Mouse (Mus musculus): ENCODE results near the gene 1700012P22Rik. TPM values are rescaled to one million over a fixed set of nuclear protein-coding genes. Genes with fewer than 3 reads are reported as not detected.
A peak's percentile ranks its signal among the peaks of the same experiment; 100 is the strongest.

Gene 1700012P22Rik
- polyA plus RNA-seq, 2 experiments, result not detected

- H3K4me1 ChIP-seq (replicated peaks; ENCODE audit: control insufficient read depth in 2 of 2, insufficient read depth in 2 of 2, low read length in 1 of 2), result no peaks in the 10 kb centered on the region
- H3K4me2 ChIP-seq (ENCODE audit: low read depth), result peak overlapping the region; percentile 19
- no peak; the same call in 1 of the 2 replicates for ATAC-seq (ENCODE audit: insufficient read depth)
- no peak for TF ChIP-seq EP300 (IDR thresholded peaks at IDR 0.05; ENCODE audit: low read depth)
- no peak for TF ChIP-seq CTCF (IDR thresholded peaks at IDR 0.05; ENCODE audit: low read depth)
- no peak for DNase-seq (ENCODE audit: low read depth in 3 of 3, low spot score in 3 of 3)
- no peaks in the 10 kb centered on the region for H3K36me3 ChIP-seq (replicated peaks; ENCODE audit: control insufficient read depth, insufficient read depth, low read depth)
- 4% methylated on average over 17 of the region's 17 CpGs for whole genome bisulfite sequencing (ENCODE audit: insufficient replicate concordance)
- H3K9ac ChIP-seq (replicated peaks), result no peak overlapping the region
- H3K9me3 ChIP-seq (ENCODE audit: control insufficient read depth, low read length), result no peaks in the 10 kb centered on the region
- no peaks in the 10 kb centered on the region for H3K27me3 ChIP-seq (ENCODE audit: control insufficient read depth, insufficient read depth, low read length)
- H3K4me3 ChIP-seq (ENCODE audit: insufficient read depth in 1 of 2, low read depth in 2 of 2, low read length in 2 of 2), result peak overlapping the region in 1 of 2 experiments; percentile 29; a peak in 1 of 4 replicates
- H3K27ac ChIP-seq, result no peak overlapping the region
These were observed 34.0 kb downstream of the 1700012P22Rik start for GRCm38 (mm10) chr4:144404456-144405086.

- Histone ChIP-seq H3K9me3 (ENCODE audit: control insufficient read depth, low read length) (no peaks in the 10 kb centered on the region), H3K4me3 (ENCODE audit: insufficient read depth in 1 of 2, low read depth in 2 of 2, low read length in 2 of 2) (no peak overlapping the region), H3K27ac (no peak overlapping the region), H3K4me2 (ENCODE audit: low read depth) (no peak overlapping the region), H3K9ac (replicated peaks) (no peak overlapping the region), H3K27me3 (ENCODE audit: control insufficient read depth, insufficient read depth, low read length) (no peaks in the 10 kb centered on the region), H3K36me3 (replicated peaks; ENCODE audit: control insufficient read depth, insufficient read depth, low read depth) (no peaks in the 10 kb centered on the region), H3K4me1 (replicated peaks; ENCODE audit: control insufficient read depth in 2 of 2, insufficient read depth in 2 of 2, low read length in 1 of 2) (no peaks in the 10 kb centered on the region)
- ATAC-seq (ENCODE audit: insufficient read depth) (no peak), DNase-seq (ENCODE audit: low read depth in 3 of 3, low spot score in 3 of 3) (no peak)
- 4% methylated on average over 4 of the region's 4 CpGs for WGBS (ENCODE audit: insufficient replicate concordance)
- TF ChIP-seq CTCF (IDR thresholded peaks at IDR 0.05; ENCODE audit: low read depth) (no peak), EP300 (IDR thresholded peaks at IDR 0.05; ENCODE audit: low read depth) (no peak)
These were observed 35.9 kb downstream of the 1700012P22Rik start for GRCm38 (mm10) chr4:144402712-144403111.

GRCm38 (mm10) chr4:144396316-144396715 lies 42.3 kb downstream of the 1700012P22Rik start:
- H3K27ac ChIP-seq, result no peak overlapping the region
- no peak overlapping the region for H3K9ac ChIP-seq (replicated peaks)
- H3K4me2 ChIP-seq (ENCODE audit: low read depth), result no peak overlapping the region
- no peaks in the 10 kb centered on the region for H3K27me3 ChIP-seq (ENCODE audit: control insufficient read depth, insufficient read depth, low read length)
- no peak overlapping the region for H3K4me3 ChIP-seq (ENCODE audit: insufficient read depth in 1 of 2, low read depth in 2 of 2, low read length in 2 of 2)
- H3K36me3 ChIP-seq (replicated peaks; ENCODE audit: control insufficient read depth, insufficient read depth, low read depth), result no peaks in the 10 kb centered on the region
- TF ChIP-seq EP300 (IDR thresholded peaks at IDR 0.05; ENCODE audit: low read depth) (no peak), CTCF (IDR thresholded peaks at IDR 0.05; ENCODE audit: low read depth) (no peak)
- ATAC-seq (ENCODE audit: insufficient read depth), result no peak
- H3K9me3 ChIP-seq (ENCODE audit: control insufficient read depth, low read length), result no peaks in the 10 kb centered on the region
- no peaks in the 10 kb centered on the region for H3K4me1 ChIP-seq (replicated peaks; ENCODE audit: control insufficient read depth in 2 of 2, insufficient read depth in 2 of 2, low read length in 1 of 2)
- 17% methylated on average over 3 of the region's 3 CpGs for WGBS (ENCODE audit: insufficient replicate concordance)
- no peak for DNase-seq (ENCODE audit: low read depth in 3 of 3, low spot score in 3 of 3)

- DNase-seq (ENCODE audit: low read depth in 3 of 3, low spot score in 3 of 3), result no peak
- 29% methylated on average over 2 of the region's 2 CpGs for WGBS (ENCODE audit: insufficient replicate concordance)
- Histone ChIP-seq H3K9ac (replicated peaks) (no peak within 1 kb of the TSS), H3K36me3 (replicated peaks; ENCODE audit: control insufficient read depth, insufficient read depth, low read depth) (no peaks in the 10 kb centered on the region), H3K4me1 (replicated peaks; ENCODE audit: control insufficient read depth in 2 of 2, insufficient read depth in 2 of 2, low read length in 1 of 2) (no peaks in the 10 kb centered on the region), H3K4me2 (ENCODE audit: low read depth) (no peak within 1 kb of the TSS), H3K9me3 (ENCODE audit: control insufficient read depth, low read length) (no peaks in the 10 kb centered on the region; the same call in 1 of the 2 replicates), H3K4me3 (ENCODE audit: insufficient read depth in 1 of 2, low read depth in 2 of 2, low read length in 2 of 2) (no peak within 1 kb of the TSS), H3K27ac (no peak within 1 kb of the TSS), H3K27me3 (ENCODE audit: control insufficient read depth, insufficient read depth, low read length) (no peaks in the 10 kb centered on the region)
- ATAC-seq (ENCODE audit: insufficient read depth), result no peak
- TF ChIP-seq EP300 (IDR thresholded peaks at IDR 0.05; ENCODE audit: low read depth) (no peak), CTCF (IDR thresholded peaks at IDR 0.05; ENCODE audit: low read depth) (no peak)
These were observed 60.7 kb downstream of the 1700012P22Rik start, which contains the start of gene Pramef20 for GRCm38 (mm10) chr4:144377911-144378310. Gene Pramef20, minus strand, starts transcription at chr4:144377933.

Other genes starting within 250 kb of the 1700012P22Rik start
- not detected in 2 replicates for gene Oog2, start 248.1 kb downstream of the 1700012P22Rik start, polyA plus RNA-seq (2012; rRNA removed)
- gene Oog2, start 248.1 kb downstream of the 1700012P22Rik start, polyA plus RNA-seq (2014; fragmentation: Nextera tagmentation; extraction: Ambion mirVana), result not detected in 2 replicates
- not detected in 2 replicates for gene C87977, start 225.5 kb downstream of the 1700012P22Rik start, polyA plus RNA-seq (2012; rRNA removed)
- gene C87977, start 225.5 kb downstream of the 1700012P22Rik start, polyA plus RNA-seq (2014; fragmentation: Nextera tagmentation; extraction: Ambion mirVana), result not detected in 2 replicates
- not detected in 2 replicates for gene Pramel5, start 158.3 kb downstream of the 1700012P22Rik start, polyA plus RNA-seq (2012; rRNA removed)
- gene Pramel5, start 158.3 kb downstream of the 1700012P22Rik start, polyA plus RNA-seq (2014; fragmentation: Nextera tagmentation; extraction: Ambion mirVana), result not detected in 2 replicates
- gene Gm13128, start 108.5 kb downstream of the 1700012P22Rik start, polyA plus RNA-seq (2012; rRNA removed), result not detected in 2 replicates
- not detected in 2 replicates for gene Gm13128, start 108.5 kb downstream of the 1700012P22Rik start, polyA plus RNA-seq (2014; fragmentation: Nextera tagmentation; extraction: Ambion mirVana)
- not detected in 2 replicates for gene Gm13119, start 80.8 kb downstream of the 1700012P22Rik start, polyA plus RNA-seq (2012; rRNA removed)
- not detected in 2 replicates for gene Gm13119, start 80.8 kb downstream of the 1700012P22Rik start, polyA plus RNA-seq (2014; fragmentation: Nextera tagmentation; extraction: Ambion mirVana)
- gene Pramef20, start 60.8 kb downstream of the 1700012P22Rik start, polyA plus RNA-seq (2012; rRNA removed), result not detected in 2 replicates
- gene Pramef20, start 60.8 kb downstream of the 1700012P22Rik start, polyA plus RNA-seq (2014; fragmentation: Nextera tagmentation; extraction: Ambion mirVana), result not detected in 2 replicates
- not detected in 2 replicates for gene Pramef12, start 30.3 kb downstream of the 1700012P22Rik start, polyA plus RNA-seq (2012; rRNA removed)
- gene Pramef12, start 30.3 kb downstream of the 1700012P22Rik start, polyA plus RNA-seq (2014; fragmentation: Nextera tagmentation; extraction: Ambion mirVana), result not detected in 2 replicates
- gene Gm9944, start 14.5 kb upstream of the 1700012P22Rik start, polyA plus RNA-seq (2012; rRNA removed), result not detected in 2 replicates
- not detected in 2 replicates for gene Gm9944, start 14.5 kb upstream of the 1700012P22Rik start, polyA plus RNA-seq (2014; fragmentation: Nextera tagmentation; extraction: Ambion mirVana)
- gene Aadacl3, start 25.0 kb upstream of the 1700012P22Rik start, polyA plus RNA-seq (2012; rRNA removed), result not detected in 2 replicates
- not detected in 2 replicates for gene Aadacl3, start 25.0 kb upstream of the 1700012P22Rik start, polyA plus RNA-seq (2014; fragmentation: Nextera tagmentation; extraction: Ambion mirVana)
- not detected in 2 replicates for gene 9430007A20Rik, start 81.0 kb upstream of the 1700012P22Rik start, polyA plus RNA-seq (2012; rRNA removed)
- not detected in 2 replicates for gene 9430007A20Rik, start 81.0 kb upstream of the 1700012P22Rik start, polyA plus RNA-seq (2014; fragmentation: Nextera tagmentation; extraction: Ambion mirVana)
- gene Gm13124, start 126.4 kb upstream of the 1700012P22Rik start, polyA plus RNA-seq (2012; rRNA removed), result not detected in 2 replicates
- not detected in 2 replicates for gene Gm13124, start 126.4 kb upstream of the 1700012P22Rik start, polyA plus RNA-seq (2014; fragmentation: Nextera tagmentation; extraction: Ambion mirVana)
- gene Aadacl4, start 174.9 kb upstream of the 1700012P22Rik start, polyA plus RNA-seq (2012; rRNA removed), result not detected in 2 replicates
- gene Aadacl4, start 174.9 kb upstream of the 1700012P22Rik start, polyA plus RNA-seq (2014; fragmentation: Nextera tagmentation; extraction: Ambion mirVana), result not detected in 2 replicates
- gene Gm436, start 247.6 kb upstream of the 1700012P22Rik start, polyA plus RNA-seq (2012; rRNA removed), result not detected in 2 replicates
- not detected in 2 replicates for gene Gm436, start 247.6 kb upstream of the 1700012P22Rik start, polyA plus RNA-seq (2014; fragmentation: Nextera tagmentation; extraction: Ambion mirVana)

All from liver, embryonic 14.5 days (tissue).